ENCODE assay signal across 30 mouse cellular contexts in genomic region chr1:136418393-136418792, GRCm38 (mm10). TPM values are rescaled to one million over a fixed set of nuclear protein-coding genes. Genes with fewer than 3 reads are reported as not detected.
DNase-seq lines count a peak whose midpoint lies in the region; ATAC-seq lines count a peak whose summit lies in the region.
"Had no signal": no experiment of that assay in that cellular context is flagged by ENCODE, and none has a peak within 500 bp of the region (broad histone marks: within the 10 kb centered on the region; RNA-seq: fewer than 3 reads in every experiment).

No protein-coding gene starts in this region.

- no peak overlapping the region for H3K4me3 ChIP-seq in midbrain, embryonic 11.5 days (ENCODE audit: low read depth, low read length)
- H3K4me3 ChIP-seq: forebrain, embryonic 15.5 days; heart, embryonic 10.5 days; hindbrain, embryonic 12.5 days; intestine, embryonic 15.5 days; limb, embryonic 13.5 days; lung, embryonic 15.5 days; midbrain, embryonic 10.5 days had no signal

- ATAC-seq in frontal cortex, adult (ENCODE audit: low TSS enrichment), result peak; percentile 59
- no peak for ATAC-seq in midbrain, embryonic 11.5 days (ENCODE audit: low FRiP score)
- ATAC-seq: forebrain, embryonic 15.5 days; hindbrain, postnatal 0 days; intestine, embryonic 15.5 days; midbrain, embryonic 16.5 days had no signal

- WGBS in midbrain, embryonic 11.5 days, result 92% methylated on average over 6 of the region's 6 CpGs

- intact Hi-C loops in left cerebral cortex, postnatal 25 days (cut with DNase I), result no loop called here

- H3K27ac ChIP-seq in midbrain, embryonic 11.5 days (ENCODE audit: low read depth, low read length), result no peak overlapping the region
- H3K27ac ChIP-seq: forebrain, embryonic 15.5 days; heart, embryonic 10.5 days; hindbrain, embryonic 12.5 days; hindbrain, postnatal 0 days; intestine, embryonic 15.5 days; kidney, postnatal 0 days; limb, embryonic 13.5 days; lung, embryonic 15.5 days; midbrain, embryonic 10.5 days; stomach, postnatal 0 days had no signal

- no peaks in the 10 kb centered on the region for H3K9me3 ChIP-seq in midbrain, embryonic 11.5 days (ENCODE audit: control insufficient read depth, low read length)
- H3K9me3 ChIP-seq: forebrain, embryonic 15.5 days; heart, embryonic 10.5 days; hindbrain, embryonic 12.5 days; intestine, embryonic 15.5 days; limb, embryonic 13.5 days; lung, embryonic 15.5 days; midbrain, embryonic 10.5 days had no signal

- no peak overlapping the region for H3K4me2 ChIP-seq in midbrain, embryonic 11.5 days
- H3K4me2 ChIP-seq: forebrain, embryonic 15.5 days; hindbrain, embryonic 12.5 days; intestine, embryonic 15.5 days; limb, embryonic 13.5 days; liver, embryonic 11.5 days; lung, embryonic 15.5 days had no signal

- no peak overlapping the region for H3K9ac ChIP-seq in midbrain, embryonic 11.5 days (ENCODE audit: low read length)
- H3K9ac ChIP-seq: forebrain, embryonic 15.5 days; hindbrain, embryonic 12.5 days; intestine, embryonic 15.5 days; limb, embryonic 13.5 days; lung, embryonic 15.5 days had no signal

- H3K36me3 ChIP-seq in midbrain, embryonic 11.5 days (ENCODE audit: control insufficient read depth, insufficient read depth, low read length), result no peaks in the 10 kb centered on the region
- H3K36me3 ChIP-seq: forebrain, embryonic 15.5 days; intestine, embryonic 15.5 days had no signal

- no peaks in the 10 kb centered on the region for H3K27me3 ChIP-seq in midbrain, embryonic 11.5 days (ENCODE audit: control insufficient read depth, insufficient read depth, low read length)
- H3K27me3 ChIP-seq: forebrain, embryonic 15.5 days; hindbrain, embryonic 12.5 days; intestine, embryonic 15.5 days; limb, embryonic 13.5 days; lung, embryonic 15.5 days had no signal

- no peak for DNase-seq in frontal cortex, postnatal 10 days (ENCODE audit: low spot score in 2 of 2)
- DNase-seq in right cerebral cortex, adult 18-20 months, result peak; percentile 72
- no peak for DNase-seq in right cerebral cortex, postnatal 4 days
- DNase-seq in frontal cortex, adult 2 months (ENCODE audit: extremely low spot score in 1 of 2, low spot score in 1 of 2), result peak; percentile 57 to 71
- peak; percentile 28 to 87 for DNase-seq in left cerebral cortex, postnatal 25 days (ENCODE audit: low spot score in 2 of 2)
- DNase-seq in midbrain, embryonic 11.5 days (ENCODE audit: low spot score, missing footprints), result no peak
- no peak for DNase-seq in kidney, postnatal 25 days
- DNase-seq: adrenal gland, postnatal 14 days; cerebellum, adult 8-10 months; cerebellum, postnatal 25 days; gastrocnemius, postnatal 25 days; heart, postnatal 36 days; kidney, adult 2 months; layer of hippocampus, postnatal 36 days; spleen, adult 18-20 months; thymus, adult 2 months; thymus, postnatal 36 days had no signal

- H3K4me1 ChIP-seq in midbrain, embryonic 11.5 days (ENCODE audit: control insufficient read depth, insufficient read depth, low read length), result no peaks in the 10 kb centered on the region
- H3K4me1 ChIP-seq: intestine, embryonic 15.5 days had no signal

RNA-seq across cellular contexts. Expression of gene Ddx59, which starts 3.3 kb away (rescaled TPM):
- polyA plus RNA-seq in frontal cortex, adult 2 months (2012; rRNA removed), result 6.6 and 7.8 TPM in 2 replicates
- total RNA-seq in left cerebral cortex, postnatal 25 days (2021), result 1 to 10 TPM; 8.5 to 9.1 TPM
- 20.3 and 20.5 TPM in 2 replicates for polyA plus RNA-seq in midbrain, embryonic 11.5 days (2014; fragmentation: Nextera tagmentation; extraction: Ambion mirVana)

RNA-seq across cellular contexts. Expression of gene Kif14, which starts 47.8 kb away (rescaled TPM):
- 0.25 and 0.30 TPM in 2 replicates for polyA plus RNA-seq in frontal cortex, adult 2 months (2012; rRNA removed)
- total RNA-seq in left cerebral cortex, postnatal 25 days (2021), result under 1 TPM; 0.09 to 0.25 TPM
- 7.4 and 8.0 TPM in 2 replicates for polyA plus RNA-seq in midbrain, embryonic 11.5 days (2014; fragmentation: Nextera tagmentation; extraction: Ambion mirVana)

Comparison
In these comparisons a context has a peak if more than half of its experiments do, and no peak if none do; other contexts are left out.
1. DNase-seq: peak in right cerebral cortex, adult 18-20 months (single experiment), frontal cortex, adult 2 months (2 of 2) and left cerebral cortex, postnatal 25 days (2 of 2); none in frontal cortex, postnatal 10 days (0 of 2), right cerebral cortex, postnatal 4 days (single experiment), midbrain, embryonic 11.5 days (single experiment) and kidney, postnatal 25 days (0 of 2).